ENCODE assay signal across 9 mouse cellular contexts in the genomic region with DNA sequence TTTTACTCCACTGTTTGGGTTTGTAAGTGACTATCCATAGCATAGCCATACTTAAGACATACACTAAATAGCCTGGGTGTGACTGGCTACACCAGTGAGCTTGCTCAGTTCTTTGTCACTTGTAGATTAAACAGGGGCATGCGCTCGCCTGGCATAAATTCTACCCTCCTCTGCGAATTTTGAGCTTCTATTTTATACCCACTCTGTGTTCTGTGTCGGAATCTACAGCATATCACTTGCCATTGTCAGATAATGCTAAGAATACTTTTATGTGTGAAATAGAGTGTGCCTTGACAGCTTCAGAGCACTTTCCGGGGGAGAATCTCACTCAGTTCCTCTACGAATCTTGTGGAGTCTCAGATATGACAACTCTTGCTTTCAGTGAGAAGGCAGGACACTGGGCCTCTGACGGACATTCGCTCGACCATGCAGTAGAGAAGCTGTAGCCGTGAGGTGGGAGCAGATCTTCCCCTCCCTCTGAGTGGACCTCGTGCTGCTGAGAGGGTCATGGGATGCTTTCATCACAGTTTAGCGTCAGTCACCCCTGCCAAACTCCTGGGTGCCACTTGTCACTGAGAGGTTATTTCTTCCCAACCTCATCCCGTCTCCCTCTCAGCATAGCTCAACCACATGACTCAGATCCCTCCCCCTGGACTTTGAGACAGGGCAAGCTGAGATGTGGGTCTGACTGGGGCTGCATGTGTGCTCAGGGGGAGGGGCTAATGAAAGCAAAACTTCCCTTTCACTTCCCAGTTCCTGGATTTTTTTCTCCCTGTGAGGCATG. TPM values are rescaled to one million over a fixed set of nuclear protein-coding genes. Genes with fewer than 3 reads are reported as not detected.
A peak's percentile ranks its signal among the peaks of the same experiment; 100 is the strongest.
DNase-seq lines count a peak whose midpoint lies in the region; ATAC-seq lines count a peak whose summit lies in the region.
"Had no signal": no experiment of that assay in that cellular context is flagged by ENCODE, and none has a peak within 500 bp of the region (broad histone marks: within the 10 kb centered on the region; RNA-seq: fewer than 3 reads in every experiment).

No protein-coding gene starts in this region.

- ATAC-seq in heart, embryonic 16.5 days (replicated peaks; ENCODE audit: extremely low read depth, insufficient read depth, low FRiP score), result peak; percentile 87
- ATAC-seq in kidney, embryonic 14.5 days (ENCODE audit: low FRiP score, low TSS enrichment), result peak; percentile 72; the same call in 1 of the 2 replicates
- peak; percentile 83 for ATAC-seq in liver, embryonic 16.5 days (ENCODE audit: low read depth)

- DNase-seq in left cerebral cortex, adult 9 months (ENCODE audit: low spot score in 2 of 2), result peak; percentile 14
- no peak for DNase-seq in left cerebral cortex, adult 18-20 months (ENCODE audit: low spot score in 2 of 2)
- DNase-seq in urinary bladder, postnatal 14 days (ENCODE audit: low spot score), result no peak
- no peak for DNase-seq in gastrocnemius, postnatal 25 days
- no peak for DNase-seq in urinary bladder, postnatal 10 days (ENCODE audit: low spot score)
- DNase-seq: lung, postnatal 14 days had no signal

- no peaks in the 10 kb centered on the region for H3K9me3 ChIP-seq in heart, embryonic 16.5 days (replicated peaks; ENCODE audit: control insufficient read depth, low read length)
- H3K9me3 ChIP-seq in kidney, embryonic 14.5 days (ENCODE audit: control insufficient read depth, low read length), result no peaks in the 10 kb centered on the region
- H3K9me3 ChIP-seq in liver, embryonic 16.5 days (replicated peaks; ENCODE audit: control insufficient read depth, low read length), result no peaks in the 10 kb centered on the region

- H3K9ac ChIP-seq in heart, embryonic 16.5 days (ENCODE audit: low read length), result no peak overlapping the region
- no peak overlapping the region for H3K9ac ChIP-seq in kidney, embryonic 14.5 days (ENCODE audit: low read depth, low read length)
- no peak overlapping the region for H3K9ac ChIP-seq in liver, embryonic 16.5 days (ENCODE audit: low read depth, low read length)

- H3K4me2 ChIP-seq in heart, embryonic 16.5 days (ENCODE audit: low read depth, low read length), result no peak overlapping the region
- H3K4me2 ChIP-seq in kidney, embryonic 14.5 days (replicated peaks; ENCODE audit: low read depth, low read length), result no peak overlapping the region
- no peak overlapping the region for H3K4me2 ChIP-seq in liver, embryonic 16.5 days (ENCODE audit: low read depth, low read length)

- H3K27ac ChIP-seq in heart, embryonic 16.5 days (ENCODE audit: low read length), result peak overlapping the region; percentile 68
- no peak overlapping the region for H3K27ac ChIP-seq in kidney, embryonic 14.5 days (ENCODE audit: low read depth, low read length)
- no peak overlapping the region for H3K27ac ChIP-seq in liver, embryonic 16.5 days (ENCODE audit: low read length)

- no peaks in the 10 kb centered on the region for H3K27me3 ChIP-seq in heart, embryonic 16.5 days (ENCODE audit: control insufficient read depth, insufficient read depth, low read length)
- no peaks in the 10 kb centered on the region for H3K27me3 ChIP-seq in kidney, embryonic 14.5 days (ENCODE audit: control insufficient read depth, insufficient read depth, low read length)
- H3K27me3 ChIP-seq in liver, embryonic 16.5 days (ENCODE audit: control insufficient read depth, insufficient read depth, low read depth, low read length), result no peaks in the 10 kb centered on the region

- H3K4me3 ChIP-seq in heart, embryonic 16.5 days (ENCODE audit: low read length), result no peak overlapping the region
- H3K4me3 ChIP-seq in kidney, embryonic 14.5 days (ENCODE audit: low read length), result no peak overlapping the region
- H3K4me3 ChIP-seq in liver, embryonic 16.5 days (ENCODE audit: low read depth, low read length), result no peak overlapping the region

- H3K36me3 ChIP-seq in heart, embryonic 16.5 days (ENCODE audit: control insufficient read depth, insufficient read depth), result no peaks in the 10 kb centered on the region
- H3K36me3 ChIP-seq in kidney, embryonic 14.5 days (ENCODE audit: control insufficient read depth, insufficient read depth, low read length), result no peaks in the 10 kb centered on the region
- no peaks in the 10 kb centered on the region for H3K36me3 ChIP-seq in liver, embryonic 16.5 days (ENCODE audit: control insufficient read depth, insufficient read depth)

- peaks cover 34% of the 10 kb centered on the region for H3K4me1 ChIP-seq in heart, embryonic 16.5 days (ENCODE audit: control insufficient read depth, insufficient read depth, low read length)
- H3K4me1 ChIP-seq in kidney, embryonic 14.5 days (ENCODE audit: control insufficient read depth, insufficient read depth, low read length), result no peaks in the 10 kb centered on the region
- no peaks in the 10 kb centered on the region; the same call in 1 of the 2 replicates for H3K4me1 ChIP-seq in liver, embryonic 16.5 days (ENCODE audit: control insufficient read depth, low read depth, low read length)

- WGBS in heart, embryonic 16.5 days, result 45% methylated on average over 13 of the region's 13 CpGs
- 65% methylated on average over 13 of the region's 13 CpGs for WGBS in kidney, embryonic 14.5 days
- 63% methylated on average over 13 of the region's 13 CpGs for WGBS in liver, embryonic 16.5 days (ENCODE audit: insufficient replicate concordance)

RNA-seq across cellular contexts. Expression of gene Kif6, which starts 12.3 kb away (rescaled TPM):
- total RNA-seq in left cerebral cortex, adult 18-20 months (2021), result 1 to 10 TPM; 2.3 to 4.1 TPM
- polyA plus RNA-seq in heart, embryonic 16.5 days (2015; fragmentation: Nextera tagmentation; extraction: Ambion mirVana), result 2.6 and 2.7 TPM in 2 replicates
- 1.7 and 2.0 TPM in 2 replicates for polyA plus RNA-seq in kidney, embryonic 14.5 days (2014; fragmentation: Nextera tagmentation; extraction: Ambion mirVana)
- 0.05 and 0.11 TPM in 2 replicates for polyA plus RNA-seq in liver, embryonic 16.5 days (2015; fragmentation: Nextera tagmentation; extraction: Ambion mirVana)
- under 1 TPM in 1 of 2 experiments, not detected in 1; 0.19 TPM for total RNA-seq in gastrocnemius, postnatal 25 days (2021)

Comparison
In these comparisons a context has a peak if more than half of its experiments do, and no peak if none do; other contexts are left out.
1. DNase-seq: peak in left cerebral cortex, adult 9 months (2 of 2); none in left cerebral cortex, adult 18-20 months (0 of 2), urinary bladder, postnatal 14 days (single experiment), gastrocnemius, postnatal 25 days (single experiment) and urinary bladder, postnatal 10 days (single experiment).
2. Peak in every context shown above with its lines, with median percentiles within 50 percentile points of each other: ATAC-seq.